Mouse (Mus musculus): ENCODE data around the gene Lnpep. TPM values are rescaled to one million over a fixed set of nuclear protein-coding genes. Genes with fewer than 3 reads are reported as not detected.

The Lnpep gene
- total RNA-seq, 1 experiment: 44.8 TPM

GRCm38 (mm10) chr17:17617440-17618204 is 7.2 kb downstream of the Lnpep start:
- Histone ChIP-seq H3K4me3 (ENCODE audit: insufficient read depth in 1 of 2, low read depth in 1 of 2, low read length in 2 of 2, poor library complexity in 1 of 2, severe bottlenecking in 1 of 2) (no peak overlapping the region), H3K36me3 (ENCODE audit: control insufficient read depth, insufficient read depth, low read length, poor library complexity, severe bottlenecking) (peaks cover 3% of the 10 kb centered on the region; the same call in 1 of the 2 replicates), H3K4me1 (ENCODE audit: control insufficient read depth in 2 of 2, insufficient read depth in 2 of 2, low read length in 2 of 2, poor library complexity in 1 of 2) (peaks cover 3 to 6% of the 10 kb centered on the region in 2 experiments; a peak in 3 of 4 replicates), H3K9me3 (ENCODE audit: control insufficient read depth, insufficient read depth, low read depth, low read length) (no peaks in the 10 kb centered on the region), H3K27ac (ENCODE audit: insufficient read depth, low read depth, low read length, poor library complexity, severe bottlenecking) (no peak overlapping the region; the same call in 1 of the 2 replicates), H3K9ac (ENCODE audit: insufficient read depth, low read depth, low read length, poor library complexity, severe bottlenecking) (no peak overlapping the region)
- no peak for DNase-seq (ENCODE audit: low read depth, low spot score)
- no peak for TF ChIP-seq HCFC1 (IDR thresholded peaks at IDR 0.05; ENCODE audit: borderline replicate concordance, insufficient read depth, low read length)
- TF ChIP-seq ZNF384 (IDR thresholded peaks at IDR 0.05; ENCODE audit: low read depth, low read length): no peak
- no peak for TF ChIP-seq CHD2 (IDR thresholded peaks at IDR 0.05; ENCODE audit: low read depth, low read length)
- no peak for TF ChIP-seq MAFK (IDR thresholded peaks at IDR 0.05; ENCODE audit: insufficient read depth, low read depth, low read length)
- no peak for TF ChIP-seq ZC3H11A (IDR thresholded peaks at IDR 0.05; ENCODE audit: borderline replicate concordance, low read depth, low read length)
- in situ Hi-C loops (cut with MboI; ENCODE audit: low sequenced_read_pairs in 2 of 2, unreplicated experiment in 2 of 2): no loop called here

- no peaks in the 10 kb centered on the region for H3K9me3 ChIP-seq (ENCODE audit: control insufficient read depth, insufficient read depth, low read depth, low read length)
- peak; percentile 57 for DNase-seq (ENCODE audit: low read depth, low spot score)
- peak overlapping the region in 1 of 2 experiments; percentile 4; a peak in 1 of 4 replicates for H3K4me3 ChIP-seq (ENCODE audit: insufficient read depth in 1 of 2, low read depth in 1 of 2, low read length in 2 of 2, poor library complexity in 1 of 2, severe bottlenecking in 1 of 2)
- H3K9ac ChIP-seq (ENCODE audit: insufficient read depth, low read depth, low read length, poor library complexity, severe bottlenecking): no peak overlapping the region
- in situ Hi-C loops (cut with MboI; ENCODE audit: low sequenced_read_pairs in 2 of 2, unreplicated experiment in 2 of 2): no loop called here
- peaks cover 3% of the 10 kb centered on the region; the same call in 1 of the 2 replicates for H3K36me3 ChIP-seq (ENCODE audit: control insufficient read depth, insufficient read depth, low read length, poor library complexity, severe bottlenecking)
- H3K27ac ChIP-seq (ENCODE audit: insufficient read depth, low read depth, low read length, poor library complexity, severe bottlenecking): peak overlapping the region; percentile 91
- TF ChIP-seq HCFC1 (IDR thresholded peaks at IDR 0.05; ENCODE audit: borderline replicate concordance, insufficient read depth, low read length): no peak
- no peak for TF ChIP-seq ZC3H11A (IDR thresholded peaks at IDR 0.05; ENCODE audit: borderline replicate concordance, low read depth, low read length)
- TF ChIP-seq CHD2 (IDR thresholded peaks at IDR 0.05; ENCODE audit: low read depth, low read length): 0 out of 2 replicates have a peak, but pooled peaks have one; percentile 22
- no peak for TF ChIP-seq MAFK (IDR thresholded peaks at IDR 0.05; ENCODE audit: insufficient read depth, low read depth, low read length)
- no peak for TF ChIP-seq ZNF384 (IDR thresholded peaks at IDR 0.05; ENCODE audit: low read depth, low read length)
- H3K4me1 ChIP-seq (ENCODE audit: control insufficient read depth in 2 of 2, insufficient read depth in 2 of 2, low read length in 2 of 2, poor library complexity in 1 of 2): peaks cover 3 to 5% of the 10 kb centered on the region in 2 experiments; a peak in 3 of 4 replicates
Measured at GRCm38 (mm10) chr17:17612336-17612735, 12.5 kb downstream of the Lnpep start.

GRCm38 (mm10) chr17:17609523-17609922 is 15.3 kb downstream of the Lnpep start:
- no peaks in the 10 kb centered on the region for H3K9me3 ChIP-seq (ENCODE audit: control insufficient read depth, insufficient read depth, low read depth, low read length)
- H3K4me3 ChIP-seq (ENCODE audit: insufficient read depth in 1 of 2, low read depth in 1 of 2, low read length in 2 of 2, poor library complexity in 1 of 2, severe bottlenecking in 1 of 2): no peak overlapping the region
- H3K27ac ChIP-seq (ENCODE audit: insufficient read depth, low read depth, low read length, poor library complexity, severe bottlenecking): no peak overlapping the region
- no peak overlapping the region for H3K9ac ChIP-seq (ENCODE audit: insufficient read depth, low read depth, low read length, poor library complexity, severe bottlenecking)
- no peak for DNase-seq (ENCODE audit: low read depth, low spot score)
- H3K4me1 ChIP-seq (ENCODE audit: control insufficient read depth in 2 of 2, insufficient read depth in 2 of 2, low read length in 2 of 2, poor library complexity in 1 of 2): peaks cover 0 to 5% of the 10 kb centered on the region in 2 experiments; a peak in 2 of 4 replicates
- in situ Hi-C loops (cut with MboI; ENCODE audit: low sequenced_read_pairs in 2 of 2, unreplicated experiment in 2 of 2): no loop called here
- TF ChIP-seq MAFK (IDR thresholded peaks at IDR 0.05; ENCODE audit: insufficient read depth, low read depth, low read length) (no peak), HCFC1 (IDR thresholded peaks at IDR 0.05; ENCODE audit: borderline replicate concordance, insufficient read depth, low read length) (no peak), CHD2 (IDR thresholded peaks at IDR 0.05; ENCODE audit: low read depth, low read length) (no peak), ZNF384 (IDR thresholded peaks at IDR 0.05; ENCODE audit: low read depth, low read length) (peak; percentile 53), ZC3H11A (IDR thresholded peaks at IDR 0.05; ENCODE audit: borderline replicate concordance, low read depth, low read length) (no peak)
- no peaks in the 10 kb centered on the region for H3K36me3 ChIP-seq (ENCODE audit: control insufficient read depth, insufficient read depth, low read length, poor library complexity, severe bottlenecking)

- no peak for TF ChIP-seq ZC3H11A (IDR thresholded peaks at IDR 0.05; ENCODE audit: borderline replicate concordance, low read depth, low read length)
- TF ChIP-seq HCFC1 (IDR thresholded peaks at IDR 0.05; ENCODE audit: borderline replicate concordance, insufficient read depth, low read length): no peak
- TF ChIP-seq CHD2 (IDR thresholded peaks at IDR 0.05; ENCODE audit: low read depth, low read length): no peak
- no peak for TF ChIP-seq MAFK (IDR thresholded peaks at IDR 0.05; ENCODE audit: insufficient read depth, low read depth, low read length)
- TF ChIP-seq ZNF384 (IDR thresholded peaks at IDR 0.05; ENCODE audit: low read depth, low read length): no peak
- Histone ChIP-seq H3K4me3 (ENCODE audit: insufficient read depth in 1 of 2, low read depth in 1 of 2, low read length in 2 of 2, poor library complexity in 1 of 2, severe bottlenecking in 1 of 2) (no peak overlapping the region), H3K9ac (ENCODE audit: insufficient read depth, low read depth, low read length, poor library complexity, severe bottlenecking) (no peak overlapping the region), H3K27ac (ENCODE audit: insufficient read depth, low read depth, low read length, poor library complexity, severe bottlenecking) (no peak overlapping the region), H3K4me1 (ENCODE audit: control insufficient read depth in 2 of 2, insufficient read depth in 2 of 2, low read length in 2 of 2, poor library complexity in 1 of 2) (peaks cover 0 to 7% of the 10 kb centered on the region in 2 experiments; a peak in 3 of 4 replicates), H3K9me3 (ENCODE audit: control insufficient read depth, insufficient read depth, low read depth, low read length) (no peaks in the 10 kb centered on the region), H3K36me3 (ENCODE audit: control insufficient read depth, insufficient read depth, low read length, poor library complexity, severe bottlenecking) (no peaks in the 10 kb centered on the region)
- no peak for DNase-seq (ENCODE audit: low read depth, low spot score)
- in situ Hi-C loops (cut with MboI; ENCODE audit: low sequenced_read_pairs in 2 of 2, unreplicated experiment in 2 of 2): no loop called here
Measured at GRCm38 (mm10) chr17:17608416-17608988, 16.3 kb downstream of the Lnpep start.

All from ES-E14 (cell line).